Mouse (Mus musculus): Measurements from ENCODE around the gene Trpv6. TPM values are rescaled to one million over a fixed set of nuclear protein-coding genes. Genes with fewer than 3 reads are reported as not detected.
A peak's percentile ranks its signal among the peaks of the same experiment; 100 is the strongest.

The Trpv6 gene
- polyA plus RNA-seq, 1 experiment: 0.25 TPM

GRCm38 (mm10) chr6:41604401-41605050 is 31.7 kb downstream of the Trpv6 start:
- Histone ChIP-seq H3K4me2 (ENCODE audit: low read depth) (peak overlapping the region; percentile 86), H3K36me3 (ENCODE audit: control insufficient read depth, insufficient read depth) (no peaks in the 10 kb centered on the region), H3K4me3 (peak overlapping the region; percentile 47), H3K79me2 (ENCODE audit: control insufficient read depth, insufficient read depth) (no peaks in the 10 kb centered on the region), H3K27me3 (ENCODE audit: control insufficient read depth, insufficient read depth, insufficient read length) (no peaks in the 10 kb centered on the region), H3ac (ENCODE audit: control insufficient read depth, insufficient read length) (peak overlapping the region; percentile 93)
- no peak for TF ChIP-seq MAX (IDR thresholded peaks at IDR 0.05; ENCODE audit: low read depth)
- no peak for TF ChIP-seq SRF (IDR thresholded peaks at IDR 0.05; ENCODE audit: control insufficient read depth, insufficient read length, low read depth)
- no peak for TF ChIP-seq CEBPB (IDR thresholded peaks at IDR 0.05; ENCODE audit: insufficient read depth, poor library complexity, severe bottlenecking)
- no peak for TF ChIP-seq TCF12 (IDR thresholded peaks at IDR 0.05; ENCODE audit: insufficient read depth, poor library complexity, severe bottlenecking)
- TF ChIP-seq REST (IDR thresholded peaks at IDR 0.05; ENCODE audit: insufficient read depth, insufficient read length): no peak

GRCm38 (mm10) chr6:41582189-41582588 is 54.0 kb downstream of the Trpv6 start:
- Histone ChIP-seq H3K79me2 (ENCODE audit: control insufficient read depth, insufficient read depth) (no peaks in the 10 kb centered on the region), H3K27me3 (ENCODE audit: control insufficient read depth, insufficient read depth, insufficient read length) (no peaks in the 10 kb centered on the region), H3ac (ENCODE audit: control insufficient read depth, insufficient read length) (no peak overlapping the region), H3K36me3 (ENCODE audit: control insufficient read depth, insufficient read depth) (no peaks in the 10 kb centered on the region), H3K4me2 (ENCODE audit: low read depth) (no peak overlapping the region), H3K4me3 (no peak overlapping the region)
- TF ChIP-seq CEBPB (IDR thresholded peaks at IDR 0.05; ENCODE audit: insufficient read depth, poor library complexity, severe bottlenecking): 0 out of 2 replicates have a peak, but pooled peaks have one; percentile 51
- no peak for TF ChIP-seq REST (IDR thresholded peaks at IDR 0.05; ENCODE audit: insufficient read depth, insufficient read length)

GRCm38 (mm10) chr6:41581295-41581694 is 54.9 kb downstream of the Trpv6 start:
- Histone ChIP-seq H3K27me3 (ENCODE audit: control insufficient read depth, insufficient read depth, insufficient read length) (no peaks in the 10 kb centered on the region), H3K4me3 (no peak overlapping the region), H3K36me3 (ENCODE audit: control insufficient read depth, insufficient read depth) (no peaks in the 10 kb centered on the region), H3ac (ENCODE audit: control insufficient read depth, insufficient read length) (no peak overlapping the region), H3K79me2 (ENCODE audit: control insufficient read depth, insufficient read depth) (no peaks in the 10 kb centered on the region), H3K4me2 (ENCODE audit: low read depth) (no peak overlapping the region)
- TF ChIP-seq POLR2A (IDR thresholded peaks at IDR 0.05; ENCODE audit: insufficient read length, low read depth): no peak
- TF ChIP-seq POLR2AphosphoS2 (IDR thresholded peaks at IDR 0.05; ENCODE audit: insufficient read length, low read depth): no peak
- TF ChIP-seq CEBPB (IDR thresholded peaks at IDR 0.05; ENCODE audit: insufficient read depth, poor library complexity, severe bottlenecking): no peak
- TF ChIP-seq SRF (IDR thresholded peaks at IDR 0.05; ENCODE audit: control insufficient read depth, insufficient read length, low read depth): no peak
- no peak for TF ChIP-seq E2F4 (IDR thresholded peaks at IDR 0.05; ENCODE audit: insufficient read depth)
- TF ChIP-seq MYOD1 (IDR thresholded peaks at IDR 0.05; ENCODE audit: control insufficient read depth in 1 of 3, insufficient read length in 2 of 3, low read depth in 2 of 3): no peak
- no peak for TF ChIP-seq MYOG (IDR thresholded peaks at IDR 0.05; ENCODE audit: control insufficient read depth in 1 of 3, insufficient read depth in 1 of 3, insufficient read length in 2 of 3, low read depth in 2 of 3)
- TF ChIP-seq MAX (IDR thresholded peaks at IDR 0.05; ENCODE audit: low read depth): no peak
- TF ChIP-seq REST (IDR thresholded peaks at IDR 0.05; ENCODE audit: insufficient read depth, insufficient read length): no peak
- TF ChIP-seq USF1 (IDR thresholded peaks at IDR 0.05; ENCODE audit: low read depth): no peak

DNA sequence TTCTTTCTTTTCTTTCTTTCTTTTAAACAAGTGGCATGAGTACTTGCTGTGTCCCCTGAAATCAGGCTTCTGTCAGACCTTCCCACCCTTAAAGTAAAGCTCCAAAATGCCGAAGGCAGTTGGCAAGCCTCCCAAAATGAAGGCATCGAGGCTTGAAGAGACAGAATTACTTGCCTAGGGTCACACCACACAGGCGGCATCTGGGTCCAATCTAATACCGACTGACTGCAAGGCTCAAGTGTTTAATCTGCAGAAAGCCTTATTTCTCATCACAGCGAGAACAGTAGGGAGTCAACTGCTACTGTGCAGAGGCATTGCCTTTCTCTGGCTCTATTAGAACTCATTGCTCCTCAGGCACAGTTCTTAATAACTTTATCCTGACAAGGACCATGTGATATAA is 58.9 kb downstream of the Trpv6 start:
- H3ac ChIP-seq (ENCODE audit: control insufficient read depth, insufficient read length): no peak overlapping the region
- TF ChIP-seq TCF3 (IDR thresholded peaks at IDR 0.05; ENCODE audit: insufficient read length, low read depth) (no peak), MAX (IDR thresholded peaks at IDR 0.05; ENCODE audit: low read depth) (no peak), USF1 (IDR thresholded peaks at IDR 0.05; ENCODE audit: low read depth) (no peak), E2F4 (IDR thresholded peaks at IDR 0.05; ENCODE audit: insufficient read depth) (no peak), POLR2AphosphoS2 (IDR thresholded peaks at IDR 0.05; ENCODE audit: insufficient read length, low read depth) (no peak), CEBPB (IDR thresholded peaks at IDR 0.05; ENCODE audit: insufficient read depth, poor library complexity, severe bottlenecking) (no peak)

GRCm38 (mm10) chr6:41576526-41577097 is 59.6 kb downstream of the Trpv6 start:
- no peaks in the 10 kb centered on the region for H3K79me2 ChIP-seq (ENCODE audit: control insufficient read depth, insufficient read depth)
- no peak for TF ChIP-seq USF1 (IDR thresholded peaks at IDR 0.05; ENCODE audit: low read depth)
- no peak for TF ChIP-seq E2F4 (IDR thresholded peaks at IDR 0.05; ENCODE audit: insufficient read depth)
- TF ChIP-seq MYOD1 (IDR thresholded peaks at IDR 0.05; ENCODE audit: control insufficient read depth in 1 of 3, insufficient read length in 2 of 3, low read depth in 2 of 3): no peak
- no peak for TF ChIP-seq POLR2A (IDR thresholded peaks at IDR 0.05; ENCODE audit: insufficient read length, low read depth)
- TF ChIP-seq MAX (IDR thresholded peaks at IDR 0.05; ENCODE audit: low read depth): no peak
- no peak for TF ChIP-seq TCF3 (IDR thresholded peaks at IDR 0.05; ENCODE audit: insufficient read length, low read depth)

More for the DNA sequence above, 58.9 kb downstream of the Trpv6 start:
- Histone ChIP-seq H3K36me3 (ENCODE audit: control insufficient read depth, insufficient read depth) (no peaks in the 10 kb centered on the region), H3K79me2 (ENCODE audit: control insufficient read depth, insufficient read depth) (no peaks in the 10 kb centered on the region), H3K27me3 (ENCODE audit: control insufficient read depth, insufficient read depth, insufficient read length) (no peaks in the 10 kb centered on the region), H3K4me3 (no peak overlapping the region), H3K4me2 (ENCODE audit: low read depth) (no peak overlapping the region)

More at GRCm38 (mm10) chr6:41576526-41577097, 59.6 kb downstream of the Trpv6 start:
- Histone ChIP-seq H3K27me3 (ENCODE audit: control insufficient read depth, insufficient read depth, insufficient read length) (no peaks in the 10 kb centered on the region), H3K4me3 (no peak overlapping the region), H3K36me3 (ENCODE audit: control insufficient read depth, insufficient read depth) (no peaks in the 10 kb centered on the region), H3ac (ENCODE audit: control insufficient read depth, insufficient read length) (no peak overlapping the region), H3K4me2 (ENCODE audit: low read depth) (no peak overlapping the region)

Other genes starting within 250 kb of the Trpv6 start
- not detected for gene Gm5771, start 244.0 kb downstream of the Trpv6 start, polyA plus RNA-seq (2012; fragmentation: generic; extraction: Trizol)
- not detected for gene Gm10334, start 190.3 kb downstream of the Trpv6 start, polyA plus RNA-seq (2012; fragmentation: generic; extraction: Trizol)
- not detected for gene Prss1, start 177.5 kb downstream of the Trpv6 start, polyA plus RNA-seq (2012; fragmentation: generic; extraction: Trizol)
- gene Prss2, start 114.6 kb downstream of the Trpv6 start, polyA plus RNA-seq (2012; fragmentation: generic; extraction: Trizol): 0.14 TPM
- 49.6 TPM for gene Ephb6, start 30.9 kb downstream of the Trpv6 start, polyA plus RNA-seq (2012; fragmentation: generic; extraction: Trizol)
- not detected for gene Trpv5, start 44.4 kb upstream of the Trpv6 start, polyA plus RNA-seq (2012; fragmentation: generic; extraction: Trizol)
- gene Llcfc1, start 48.0 kb upstream of the Trpv6 start, polyA plus RNA-seq (2012; fragmentation: generic; extraction: Trizol): not detected
- not detected for gene Kel, start 67.9 kb upstream of the Trpv6 start, polyA plus RNA-seq (2012; fragmentation: generic; extraction: Trizol)
- not detected for gene Olfr459, start 138.8 kb upstream of the Trpv6 start, polyA plus RNA-seq (2012; fragmentation: generic; extraction: Trizol)
- gene Pip, start 211.1 kb upstream of the Trpv6 start, polyA plus RNA-seq (2012; fragmentation: generic; extraction: Trizol): not detected
- not detected for gene Sval2, start 216.6 kb upstream of the Trpv6 start, polyA plus RNA-seq (2012; fragmentation: generic; extraction: Trizol)

Data from myocyte (in vitro differentiated cells).